Mouse (Mus musculus) MEL (cell line): Measurements from ENCODE around the gene Gm42957. TPM values are rescaled to one million over a fixed set of nuclear protein-coding genes. Genes with fewer than 3 reads are reported as not detected.
A peak's percentile ranks its signal among the peaks of the same experiment; 100 is the strongest.

Experiments used
- DNase-seq: peaks from one replicate; pipeline ENCODE4 v3.0.0; 2011; ENCODE audit warnings: low read depth, low spot score
- H3K27ac ChIP-seq: 2 replicates; pipeline ENCODE4 v1.5.1; 2012; ENCODE audit warnings: low read depth, mild to moderate bottlenecking, control low read depth, low read length, moderate library complexity; ENCODE audit not compliant: control insufficient read depth
- H3K27me3 ChIP-seq, 2 experiments: fragments of 150-350 bp in 1 of 2; sonication (generic) in 1 of 2; 2 replicates each; pipeline ENCODE4 v1.6.1; 2012; ENCODE audit warnings: low read length in 2 of 2, mild to moderate bottlenecking in 2 of 2, improper control_type of control experiment in 1 of 2, moderate library complexity in 1 of 2; ENCODE audit not compliant: insufficient read depth in 2 of 2, control insufficient read depth in 1 of 2
- H3K36me3 ChIP-seq, 2 experiments: 2 replicates each; pipeline ENCODE4 v1.6.1; 2012 to 2014; ENCODE audit warnings: low read length in 2 of 2, improper control_type of control experiment in 1 of 2, inconsistent platforms in 1 of 2, mild to moderate bottlenecking in 1 of 2; ENCODE audit not compliant: insufficient read depth in 2 of 2, control insufficient read depth in 1 of 2
- H3K4me1 ChIP-seq, 2 experiments: fragments of 150-350 bp in 1 of 2; sonication (generic) in 1 of 2; 2 replicates each; pipeline ENCODE4 v1.6.1; 2012; ENCODE audit warnings: low read length in 2 of 2, improper control_type of control experiment in 1 of 2, mild to moderate bottlenecking in 1 of 2; ENCODE audit not compliant: insufficient read depth in 2 of 2, control insufficient read depth in 1 of 2
- H3K4me3 ChIP-seq, 2 experiments: fragments of 150-350 bp in 1 of 2; sonication (generic) in 1 of 2; 2 replicates each; pipeline ENCODE4 v1.5.1; 2012; ENCODE audit warnings: low read depth in 2 of 2, low read length in 2 of 2, mild to moderate bottlenecking in 2 of 2, moderate library complexity in 2 of 2, control low read depth in 1 of 2, improper control_type of control experiment in 1 of 2; ENCODE audit not compliant: control insufficient read depth in 1 of 2, insufficient read depth in 1 of 2
- H3K79me2 ChIP-seq: 2 replicates; pipeline ENCODE4 v1.6.1; 2012; ENCODE audit warnings: mild to moderate bottlenecking, low read length, moderate library complexity; ENCODE audit not compliant: control insufficient read depth, poor library complexity, insufficient read depth
- H3K9ac ChIP-seq: 2 replicates; pipeline ENCODE4 v1.6.1; 2012; ENCODE audit warnings: low read depth, mild to moderate bottlenecking, control low read depth, low read length, moderate library complexity; ENCODE audit not compliant: control insufficient read depth, poor library complexity, severe bottlenecking
- H3K9me3 ChIP-seq: fragments of 150-350 bp; sonication (generic); replicated peaks from 2 replicates; pipeline ENCODE4 v1.6.1; 2012; ENCODE audit warnings: mild to moderate bottlenecking, low read length, improper control_type of control experiment, moderate library complexity; ENCODE audit not compliant: insufficient read depth
- BHLHE40 ChIP-seq: IDR thresholded peaks from 2 replicates; pipeline ENCODE4 v1.6.1; 2012; ENCODE audit warnings: low read depth, mild to moderate bottlenecking, inconsistent platforms, low read length, improper control_type of control experiment, borderline replicate concordance
- CHD2 ChIP-seq: IDR thresholded peaks from 2 replicates; pipeline ENCODE4 v1.6.1; 2011; ENCODE audit warnings: low read length, improper control_type of control experiment
- E2F4 ChIP-seq: IDR thresholded peaks from 2 replicates; pipeline ENCODE4 v1.6.1; 2011; ENCODE audit warnings: low read depth, low read length, improper control_type of control experiment, borderline replicate concordance
- EP300 ChIP-seq, 2 experiments: IDR thresholded peaks; 2 replicates each; pipeline ENCODE4 v1.6.1; 2011; ENCODE audit warnings: improper control_type of control experiment in 2 of 2, low read length in 2 of 2, low read depth in 1 of 2, mild to moderate bottlenecking in 1 of 2
- ETS1 ChIP-seq: IDR thresholded peaks from 2 replicates; pipeline ENCODE4 v1.6.1; 2012; ENCODE audit warnings: low read depth, mild to moderate bottlenecking, inconsistent platforms, low read length, improper control_type of control experiment, moderate library complexity
- GABPA ChIP-seq: IDR thresholded peaks from 2 replicates; pipeline ENCODE4 v1.6.1; 2012; ENCODE audit warnings: low read depth, mild to moderate bottlenecking, inconsistent platforms, low read length, improper control_type of control experiment, moderate library complexity
- GATA1 ChIP-seq: IDR thresholded peaks from 2 replicates; pipeline ENCODE4 v1.6.1; 2011; ENCODE audit warnings: low read depth, low read length, improper control_type of control experiment
- MAFK ChIP-seq: IDR thresholded peaks from 2 replicates; pipeline ENCODE4 v1.6.1; 2011; ENCODE audit warnings: low read depth, mild to moderate bottlenecking, low read length, improper control_type of control experiment, borderline replicate concordance
- MAX ChIP-seq: IDR thresholded peaks from 2 replicates; pipeline ENCODE4 v1.6.1; 2011; ENCODE audit warnings: low read length, improper control_type of control experiment
- MEF2A ChIP-seq: IDR thresholded peaks from 2 replicates; pipeline ENCODE4 v1.6.1; 2014; ENCODE audit warnings: low read depth, mild to moderate bottlenecking, inconsistent platforms, low read length, improper control_type of control experiment; ENCODE audit not compliant: poor library complexity, insufficient replicate concordance, severe bottlenecking; ENCODE audit errors: extremely low read depth
- MYB ChIP-seq: IDR thresholded peaks from 2 replicates; pipeline ENCODE4 v1.6.1; 2011; ENCODE audit warnings: mild to moderate bottlenecking, low read depth, low read length, improper control_type of control experiment
- NELFE ChIP-seq: IDR thresholded peaks from 2 replicates; pipeline ENCODE4 v1.6.1; 2011; ENCODE audit warnings: low read depth, low read length, improper control_type of control experiment
- POLR2A ChIP-seq, 2 experiments: IDR thresholded peaks; 2 replicates each; pipeline ENCODE4 v1.6.1; 2011 to 2012; ENCODE audit warnings: low read length in 2 of 2, mild to moderate bottlenecking in 2 of 2, control low read depth in 1 of 2, improper control_type of control experiment in 1 of 2, low read depth in 1 of 2, moderate library complexity in 1 of 2; ENCODE audit not compliant: control insufficient read depth in 1 of 2, insufficient read depth in 1 of 2, poor library complexity in 1 of 2
- POLR2AphosphoS5 ChIP-seq: IDR thresholded peaks from 2 replicates; pipeline ENCODE4 v1.6.1; 2012; ENCODE audit warnings: low read depth, borderline replicate concordance, mild to moderate bottlenecking, inconsistent platforms, low read length, moderate library complexity, mixed read lengths
- RCOR1 ChIP-seq: IDR thresholded peaks from 2 replicates; pipeline ENCODE4 v1.6.1; 2012; ENCODE audit warnings: low read depth, mild to moderate bottlenecking, inconsistent platforms, low read length, improper control_type of control experiment
- SMC3 ChIP-seq: IDR thresholded peaks from 2 replicates; pipeline ENCODE4 v1.6.1; 2011; ENCODE audit warnings: low read depth, low read length, improper control_type of control experiment
- TAL1 ChIP-seq: IDR thresholded peaks from 2 replicates; pipeline ENCODE4 v1.6.1; 2012; ENCODE audit warnings: mild to moderate bottlenecking, inconsistent platforms, low read length, moderate library complexity, mixed read lengths
- TBP ChIP-seq: IDR thresholded peaks from 2 replicates; pipeline ENCODE4 v1.8.0; 2011; ENCODE audit warnings: low read depth, low read length, improper control_type of control experiment
- USF1 ChIP-seq: IDR thresholded peaks from 2 replicates; pipeline ENCODE4 v1.6.1; 2014; ENCODE audit warnings: low read depth, mild to moderate bottlenecking, inconsistent platforms, low read length, improper control_type of control experiment, moderate library complexity
- ZC3H11A ChIP-seq: IDR thresholded peaks from 2 replicates; pipeline ENCODE4 v1.6.1; 2012; ENCODE audit warnings: low read depth, mild to moderate bottlenecking, inconsistent platforms, low read length, improper control_type of control experiment
- ZKSCAN1 ChIP-seq: IDR thresholded peaks from 2 replicates; pipeline ENCODE4 v1.6.1; 2012; ENCODE audit warnings: low read depth, mild to moderate bottlenecking, inconsistent platforms, low read length, improper control_type of control experiment, moderate library complexity
- ZMIZ1 ChIP-seq: IDR thresholded peaks from 2 replicates; pipeline ENCODE4 v1.6.1; 2012; ENCODE audit warnings: low read depth, mild to moderate bottlenecking, inconsistent platforms, low read length, improper control_type of control experiment, moderate library complexity
- polyA plus RNA-seq, 2 experiments: library from polyadenylated mRNA; stranded (reverse) in 1 of 2; unstranded in 1 of 2; fragments of >175 nt in 1 of 2; fragments of >200 nt in 1 of 2; gene quantifications; 2 replicates each; pipeline versions ENCODE4 v1.2.1 to v1.2.4; 2012; ENCODE audit warnings: low replicate concordance in 2 of 2, low read depth in 1 of 2; ENCODE audit not compliant: insufficient read length in 2 of 2, insufficient read depth in 1 of 2, missing spikeins in 1 of 2
- total RNA-seq: library from RNA; depleted of rRNA; stranded (reverse); fragments of 300-350 nt; gene quantifications from 2 replicates; pipeline ENCODE4 v1.2.3, GENCODE M21; 2012

The Gm42957 gene
- total and polyA plus RNA-seq, 3 experiments: 0.06 to 0.19 TPM; not detected in 1

- no peaks in the 10 kb centered on the region for H3K27me3 ChIP-seq
- H3K36me3 ChIP-seq: peaks cover 17 to 31% of the 10 kb centered on the region in 2 experiments
- peak; percentile 71 for DNase-seq
- peaks cover 6 to 19% of the 10 kb centered on the region in 2 experiments for H3K4me1 ChIP-seq
- peak overlapping the region; percentile 80 for H3K27ac ChIP-seq
- H3K79me2 ChIP-seq: peaks cover 17% of the 10 kb centered on the region
- H3K9ac ChIP-seq: peak overlapping the region; percentile 87
- peak overlapping the region; percentile 73 to 89 for H3K4me3 ChIP-seq
- no peaks in the 10 kb centered on the region for H3K9me3 ChIP-seq
- 0 out of 2 replicates have a peak, but pooled peaks have one; percentile 9 for TF ChIP-seq ETS1
- TF ChIP-seq GATA1: peak; percentile 29; the same call in 1 of the 2 replicates
- TF ChIP-seq USF1: no peak
- TF ChIP-seq GABPA: no peak
- no peak for TF ChIP-seq BHLHE40
- peak; percentile 27; the same call in 1 of the 2 replicates for TF ChIP-seq MAX
- TF ChIP-seq ZC3H11A: no peak
- no peak for TF ChIP-seq MEF2A
- TF ChIP-seq E2F4: peak; percentile 10; the same call in 1 of the 2 replicates
- no peak for TF ChIP-seq NELFE
- TF ChIP-seq EP300 (IDR thresholded peaks at IDR 0.05; ENCODE audit: low read depth in 1 of 2, low read length in 2 of 2): peak in 1 of 2 experiments; percentile 2; a peak in 2 of 4 replicates
These were observed 632 bp downstream of the Gm42957 start for GRCm38 (mm10) chr3:96635906-96636305.

GRCm38 (mm10) chr3:96636448-96636847 is 1.2 kb downstream of the Gm42957 start:
- Histone ChIP-seq H3K27ac (peak overlapping the region; percentile 80), H3K9me3 (no peaks in the 10 kb centered on the region), H3K36me3 (peaks cover 11 to 27% of the 10 kb centered on the region in 2 experiments; a peak in 3 of 4 replicates), H3K27me3 (no peaks in the 10 kb centered on the region), H3K9ac (peak overlapping the region; percentile 87), H3K4me3 (peak overlapping the region; percentile 73 to 89), H3K4me1 (peaks cover 5 to 19% of the 10 kb centered on the region in 2 experiments; a peak in 3 of 4 replicates), H3K79me2 (peaks cover 13% of the 10 kb centered on the region)
- no peak for TF ChIP-seq TBP
- no peak for TF ChIP-seq POLR2A (IDR thresholded peaks at IDR 0.05; ENCODE audit: control insufficient read depth in 1 of 2, insufficient read depth in 1 of 2, low read depth in 1 of 2, low read length in 2 of 2, poor library complexity in 1 of 2)
- TF ChIP-seq SMC3: no peak
- TF ChIP-seq TAL1: no peak
- TF ChIP-seq ZKSCAN1: no peak
- no peak for TF ChIP-seq ZMIZ1
- TF ChIP-seq MAFK: no peak
- TF ChIP-seq RCOR1: no peak
- no peak for TF ChIP-seq CHD2
- TF ChIP-seq MYB: no peak
- TF ChIP-seq POLR2AphosphoS5: no peak
- no peak for TF ChIP-seq USF1
- no peak for DNase-seq
